Mouse (Mus musculus) brain, adult 2 months (tissue): Measurements from ENCODE around the gene Hoxc6.

ENCODE experiments used
- DNase-seq: peaks from one replicate; pipeline ENCODE4 v3.0.0; 2011; ENCODE audit warnings: low read depth, low spot score

The Hoxc6 gene

DNA sequence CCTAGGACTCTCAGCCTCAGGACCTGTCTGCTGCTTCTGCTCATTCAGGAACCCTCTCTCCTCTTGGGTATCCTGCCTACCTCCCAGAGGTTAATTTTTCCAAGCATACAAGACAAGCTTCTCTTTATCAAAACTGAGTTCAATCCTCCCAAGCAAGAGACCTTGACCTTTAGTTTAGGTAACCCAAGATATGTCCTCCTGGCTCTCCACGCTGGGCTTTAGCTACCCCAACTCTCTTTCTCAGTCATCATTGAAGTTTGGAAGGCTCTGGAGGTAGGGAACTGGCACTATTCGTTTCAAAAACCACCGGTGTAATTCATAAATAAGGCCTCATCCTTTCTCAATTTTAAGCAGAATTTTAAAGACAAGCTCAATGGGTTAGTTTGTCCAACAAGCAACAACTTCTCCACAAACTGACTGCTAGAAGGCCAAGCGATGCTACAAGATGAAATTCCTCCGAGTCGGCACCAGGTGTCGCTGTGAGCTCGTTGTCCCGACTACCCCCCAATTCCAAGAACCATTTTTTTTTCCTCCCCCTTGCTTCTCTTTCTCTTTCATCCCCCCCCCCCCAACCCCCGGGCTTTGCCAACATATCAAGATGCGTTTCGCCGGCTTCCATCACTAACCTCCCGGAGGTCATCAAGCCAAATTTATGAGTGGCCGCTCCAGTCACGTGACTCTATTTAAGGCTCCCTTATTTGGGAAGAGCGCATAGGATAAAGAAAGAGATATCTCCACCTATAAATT lies 15.4 kb downstream of the Hoxc6 start:
- DNase-seq, result peak; percentile 71

DNA sequence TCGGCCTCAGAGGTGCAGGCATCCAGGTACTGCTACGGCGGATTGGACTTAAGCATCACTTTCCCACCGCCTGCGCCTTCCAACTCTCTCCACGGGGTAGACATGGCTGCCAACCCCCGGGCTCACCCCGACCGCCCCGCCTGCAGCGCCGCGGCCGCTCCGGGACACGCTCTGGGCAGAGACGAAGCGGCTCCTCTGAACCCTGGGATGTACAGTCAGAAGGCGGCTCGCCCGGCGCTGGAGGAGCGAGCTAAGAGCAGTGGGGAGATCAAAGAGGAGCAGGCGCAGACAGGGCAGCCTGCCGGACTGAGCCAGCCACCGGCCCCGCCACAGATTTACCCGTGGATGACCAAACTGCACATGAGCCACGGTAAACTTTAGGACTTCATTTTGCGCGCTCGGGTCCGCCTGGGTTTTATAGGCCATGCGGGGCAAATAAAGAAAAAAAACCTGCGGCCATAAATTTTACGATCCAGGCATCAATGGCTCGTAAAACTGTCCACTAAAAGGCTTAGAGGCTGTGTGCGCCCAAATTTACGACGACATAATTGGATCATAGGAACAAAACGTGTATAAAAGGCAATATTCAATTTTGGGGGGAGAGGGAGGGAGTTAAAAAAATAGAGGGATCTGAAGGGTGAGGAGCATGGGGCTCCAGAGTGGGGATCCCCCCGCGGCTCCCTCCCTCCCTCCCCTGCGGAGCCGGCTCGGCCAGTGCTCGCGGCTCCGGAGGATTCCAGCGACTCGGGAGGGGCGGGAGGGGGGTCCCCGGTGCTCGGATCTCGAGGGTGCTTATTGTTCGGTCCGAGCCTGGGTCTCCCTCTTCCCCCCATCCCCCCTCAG lies 16.3 kb downstream of the Hoxc6 start:
- DNase-seq, result peak; percentile 4

- no peak for DNase-seq
Measured at GRCm38 (mm10) chr15:103015009-103015399, 16.9 kb downstream of the Hoxc6 start.

DNA sequence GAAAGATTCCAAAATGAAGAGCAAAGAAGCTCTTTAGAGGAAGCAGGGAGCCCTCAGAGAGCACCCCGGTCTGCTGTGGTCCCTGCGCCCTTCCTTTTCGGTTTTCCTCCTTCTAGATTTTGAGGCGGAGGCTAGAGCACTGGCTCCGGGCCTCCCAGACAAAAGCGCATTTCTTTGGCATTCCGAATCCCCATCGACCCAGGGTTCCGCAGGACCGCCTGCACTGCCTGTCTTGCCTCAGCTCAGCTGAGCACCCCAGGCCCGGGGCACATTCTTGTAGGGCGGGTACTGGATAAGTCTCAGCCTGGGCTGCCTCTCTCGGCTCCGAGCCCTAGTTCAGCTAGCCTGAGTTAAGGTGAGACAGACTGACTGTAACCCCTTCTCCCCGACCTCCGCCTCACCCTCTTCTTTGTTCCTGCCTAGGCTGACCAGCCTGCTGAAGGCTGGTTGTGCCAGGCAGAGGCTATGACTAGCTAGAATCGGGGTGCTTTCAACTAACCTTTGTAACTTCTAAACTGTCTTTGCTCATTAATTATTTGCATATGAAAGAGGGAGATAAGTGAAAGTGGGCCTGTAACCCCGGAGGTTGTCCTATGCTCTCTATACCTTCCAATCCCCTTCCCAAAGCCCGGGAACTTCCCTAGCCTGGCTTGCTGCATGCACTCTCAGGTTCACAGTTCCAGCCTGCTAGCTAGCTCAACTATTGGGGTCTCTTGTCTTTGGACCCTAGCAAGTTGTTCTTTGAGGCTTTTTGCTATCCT lies 17.5 kb downstream of the Hoxc6 start:
- no peak for DNase-seq

DNA sequence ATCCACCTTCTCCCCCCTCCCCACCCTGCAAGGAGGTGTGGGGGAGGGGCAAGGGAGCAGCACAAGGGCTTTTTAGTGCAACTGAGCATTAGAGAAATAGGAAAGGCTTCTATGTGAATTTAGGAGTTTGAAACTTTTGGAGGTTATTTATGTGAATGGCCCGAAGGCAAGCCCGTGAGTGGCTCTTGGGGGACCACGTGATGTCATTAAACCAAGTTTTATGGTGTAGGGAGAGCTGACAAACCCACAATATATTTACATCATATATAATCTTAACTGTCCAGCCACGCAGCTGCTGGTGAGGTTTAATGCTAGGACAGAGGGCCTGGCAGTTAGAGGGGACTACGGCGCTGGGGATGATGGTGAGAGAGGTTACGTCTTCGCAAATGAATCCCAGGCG lies 20.6 kb downstream of the Hoxc6 start, which contains the start of gene Hoxc4:
Hoxc4 (plus strand) TSS at position 299 of the 400 bp plus-strand sequence.
- DNase-seq, result no peak

DNA sequence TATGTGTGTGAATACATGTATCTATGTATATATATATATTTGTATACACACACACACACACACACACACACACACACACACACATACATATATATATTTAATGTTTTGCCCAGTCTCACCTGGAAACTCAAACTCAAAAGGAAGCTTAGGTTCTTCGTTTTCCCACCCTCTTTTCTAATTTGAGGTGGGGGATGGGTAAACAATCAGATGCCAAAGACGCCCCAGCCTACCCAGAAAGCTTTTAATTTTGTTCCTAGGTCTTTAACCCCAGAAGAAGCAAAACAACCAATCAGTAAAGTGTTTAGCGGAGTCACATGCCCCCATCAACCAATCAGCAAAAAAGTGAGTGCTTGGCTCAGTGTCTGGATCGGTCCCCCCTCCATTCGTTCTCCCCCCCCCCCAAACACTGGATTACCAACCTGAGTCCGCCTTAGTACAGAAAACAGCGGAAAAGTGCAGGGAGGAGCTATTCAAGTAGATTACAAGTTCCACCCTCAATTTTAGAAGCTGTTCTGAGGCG lies 22.9 kb downstream of the Hoxc6 start:
- no peak for DNase-seq

- no peak for DNase-seq
Measured at GRCm38 (mm10) chr15:103021544-103021943, 23.5 kb downstream of the Hoxc6 start.

GRCm38 (mm10) chr15:103024131-103024530 lies 26.1 kb downstream of the Hoxc6 start:
- no peak for DNase-seq

GRCm38 (mm10) chr15:103027266-103028235 lies 29.5 kb downstream of the Hoxc6 start:
- DNase-seq, result no peak

GRCm38 (mm10) chr15:103028916-103029512 lies 31.0 kb downstream of the Hoxc6 start:
- DNase-seq, result no peak

DNA sequence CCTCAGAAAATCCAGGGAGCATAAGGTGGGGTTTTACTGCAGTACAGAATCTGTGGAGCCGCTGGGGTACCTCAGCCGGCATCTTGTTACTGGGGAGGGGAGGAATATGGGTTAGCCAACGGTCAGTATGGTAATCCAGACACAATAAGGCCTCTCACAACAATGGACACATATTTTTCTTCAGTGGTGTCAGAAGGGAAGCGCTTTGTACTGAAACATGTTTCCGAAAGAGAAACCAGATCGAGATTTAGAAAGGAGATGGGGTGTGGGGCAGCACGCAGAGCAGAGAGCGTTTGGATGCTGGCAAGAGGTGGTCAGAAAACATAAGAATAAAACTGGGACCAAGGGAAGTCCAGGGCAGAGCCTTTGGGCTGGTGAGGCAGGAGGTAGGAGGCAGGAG lies 32.1 kb downstream of the Hoxc6 start:
- DNase-seq, result no peak

DNA sequence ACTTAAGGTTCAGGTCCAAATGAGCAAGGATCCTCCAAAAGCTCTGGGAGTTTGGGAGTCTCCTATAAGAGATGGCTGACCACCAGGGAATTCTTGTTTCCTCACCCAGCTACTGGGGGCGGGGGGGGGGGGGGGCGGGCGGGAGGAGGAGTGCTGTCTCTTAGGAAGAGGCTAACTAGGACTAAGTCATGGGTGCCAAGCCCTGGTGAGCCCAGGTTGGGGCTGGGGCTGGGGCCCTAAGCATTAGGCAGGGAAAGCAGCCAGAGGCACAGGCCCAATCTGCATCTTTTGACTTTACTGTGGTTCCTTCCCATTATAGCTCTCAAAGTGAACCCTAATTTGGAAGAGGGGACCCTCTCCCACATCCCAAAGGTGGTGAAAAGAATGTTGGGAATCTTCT lies 34.1 kb downstream of the Hoxc6 start:
- no peak for DNase-seq

GRCm38 (mm10) chr15:103032646-103033575 lies 34.9 kb downstream of the Hoxc6 start:
- DNase-seq, result no peak

DNA sequence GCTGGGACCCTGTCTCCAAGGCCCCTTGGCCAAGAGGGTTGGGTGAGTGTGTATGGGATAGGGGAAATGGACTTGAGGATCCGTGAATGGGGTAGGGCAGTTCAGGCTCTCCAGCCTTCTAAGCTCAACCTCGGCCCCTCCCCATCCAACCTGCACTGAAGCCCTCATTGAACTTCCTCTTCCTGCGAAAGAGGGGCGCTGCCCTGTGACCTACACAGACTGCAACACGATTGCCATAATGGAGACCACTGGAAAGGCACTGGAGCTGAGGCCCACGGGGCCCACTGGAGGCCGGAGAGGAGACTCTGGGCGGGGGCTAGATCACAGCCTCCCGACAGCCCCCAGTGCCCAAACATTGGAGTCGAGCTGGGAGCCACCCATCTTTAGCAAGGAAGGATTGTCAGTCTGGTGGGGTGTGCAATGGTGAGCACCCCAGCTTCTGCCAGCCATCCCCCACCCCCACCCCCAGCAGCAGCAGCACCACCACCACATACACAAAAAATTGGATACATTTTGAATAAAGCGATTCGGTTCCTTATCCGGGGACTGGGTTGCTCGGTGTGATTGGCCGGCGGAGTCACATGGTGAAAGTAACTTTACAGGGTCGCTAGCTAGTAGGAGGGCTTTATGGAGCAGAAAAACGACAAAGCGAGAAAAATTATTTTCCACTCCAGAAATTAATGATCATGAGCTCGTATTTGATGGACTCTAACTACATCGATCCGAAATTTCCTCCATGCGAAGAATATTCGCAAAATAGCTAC lies 36.2 kb downstream of the Hoxc6 start:
- DNase-seq, result no peak

GRCm38 (mm10) chr15:103034807-103035547 lies 36.9 kb downstream of the Hoxc6 start:
- no peak for DNase-seq

DNA sequence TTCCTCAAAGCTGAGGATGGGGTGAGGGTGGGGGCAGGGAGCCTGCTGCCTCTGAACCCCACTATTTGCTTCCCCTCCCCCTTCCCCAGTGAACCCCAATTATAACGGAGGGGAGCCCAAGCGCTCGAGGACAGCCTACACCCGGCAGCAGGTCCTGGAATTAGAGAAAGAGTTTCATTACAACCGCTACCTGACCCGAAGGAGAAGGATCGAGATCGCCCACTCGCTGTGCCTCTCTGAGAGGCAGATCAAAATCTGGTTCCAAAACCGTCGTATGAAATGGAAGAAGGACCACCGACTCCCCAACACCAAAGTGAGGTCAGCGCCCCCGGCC lies 37.5 kb downstream of the Hoxc6 start:
- DNase-seq, result no peak

GRCm38 (mm10) chr15:103037579-103037978 lies 39.5 kb downstream of the Hoxc6 start:
- DNase-seq, result no peak
